ENCODE assay signal across 18 mouse cellular contexts in genomic region chr9:110314706-110315105, GRCm38 (mm10). TPM values are rescaled to one million over a fixed set of nuclear protein-coding genes. Genes with fewer than 3 reads are reported as not detected.
DNase-seq lines count a peak whose midpoint lies in the region; ATAC-seq and TF ChIP-seq lines count a peak whose summit lies in the region.
"Had no signal": no experiment of that assay in that cellular context is flagged by ENCODE, and none has a peak within 500 bp of the region (broad histone marks: within the 10 kb centered on the region; RNA-seq: fewer than 3 reads in every experiment).

No protein-coding gene starts in this region.

- H3K27me3 ChIP-seq in kidney, postnatal 0 days (ENCODE audit: insufficient read depth, low read length): no peaks in the 10 kb centered on the region
- no peaks in the 10 kb centered on the region for H3K27me3 ChIP-seq in intestine, embryonic 15.5 days (replicated peaks)
- H3K27me3 ChIP-seq: CH12.LX; forebrain, embryonic 12.5 days; limb, embryonic 12.5 days; midbrain, embryonic 12.5 days; neural tube, embryonic 15.5 days had no signal

- no peak overlapping the region for H3K4me2 ChIP-seq in kidney, postnatal 0 days (ENCODE audit: low read length)
- H3K4me2 ChIP-seq in intestine, embryonic 15.5 days (replicated peaks): no peak overlapping the region
- H3K4me2 ChIP-seq: forebrain, embryonic 12.5 days; limb, embryonic 12.5 days; midbrain, embryonic 12.5 days; neural tube, embryonic 15.5 days had no signal

- H3K4me1 ChIP-seq in kidney, postnatal 0 days (replicated peaks; ENCODE audit: insufficient read depth, low read length): no peaks in the 10 kb centered on the region
- H3K4me1 ChIP-seq in intestine, embryonic 15.5 days (replicated peaks): no peaks in the 10 kb centered on the region
- H3K4me1 ChIP-seq: forebrain, embryonic 12.5 days; limb, embryonic 12.5 days; midbrain, embryonic 12.5 days; neural tube, embryonic 15.5 days had no signal

- ATAC-seq in kidney, postnatal 0 days (replicated peaks; ENCODE audit: low FRiP score, low read depth): peak; percentile 31; the same call in 1 of the 2 replicates
- no peak for ATAC-seq in intestine, embryonic 15.5 days

- H3K4me3 ChIP-seq in kidney, postnatal 0 days (replicated peaks; ENCODE audit: low read depth, low read length): no peak overlapping the region
- H3K4me3 ChIP-seq in intestine, embryonic 15.5 days (replicated peaks): no peak overlapping the region
- H3K4me3 ChIP-seq: forebrain, embryonic 12.5 days; left cerebral cortex, adult 2 months; limb, embryonic 12.5 days; midbrain, embryonic 12.5 days; neural tube, embryonic 15.5 days had no signal

- 51% methylated on average over 5 of the region's 5 CpGs for WGBS in kidney, postnatal 0 days
- 74% methylated on average over 5 of the region's 5 CpGs for WGBS in intestine, embryonic 15.5 days

- no peak for TF ChIP-seq CTCF in kidney, postnatal 0 days (IDR thresholded peaks at IDR 0.05; ENCODE audit: low read depth)

- 0 out of 2 replicates have a peak, but pooled peaks cover 27% of the 10 kb centered on the region for H3K36me3 ChIP-seq in kidney, postnatal 0 days (ENCODE audit: insufficient read depth, low read length)
- peaks cover 29% of the 10 kb centered on the region for H3K36me3 ChIP-seq in intestine, embryonic 15.5 days

- DNase-seq in cerebellum, postnatal 10 days: peak; percentile 85
- no peak for DNase-seq in cerebellum, adult 11-12 months
- no peak for DNase-seq in kidney, postnatal 0 days (ENCODE audit: low spot score)
- no peak for DNase-seq in kidney, postnatal 25 days
- DNase-seq in lung, postnatal 10 days: peak; percentile 12
- DNase-seq in lung, adult 18-20 months: no peak
- DNase-seq in lung, postnatal 4 days: no peak
- DNase-seq: adrenal gland, postnatal 14 days; cerebellum, adult 2 months; kidney, postnatal 36 days; lung, postnatal 36 days had no signal

- no peaks in the 10 kb centered on the region for H3K9me3 ChIP-seq in kidney, postnatal 0 days (replicated peaks; ENCODE audit: low read length)
- H3K9me3 ChIP-seq in intestine, embryonic 15.5 days: no peaks in the 10 kb centered on the region
- H3K9me3 ChIP-seq: forebrain, embryonic 12.5 days; limb, embryonic 12.5 days; midbrain, embryonic 12.5 days; neural tube, embryonic 15.5 days had no signal

- no peak overlapping the region for H3K27ac ChIP-seq in kidney, postnatal 0 days
- no peak overlapping the region for H3K27ac ChIP-seq in intestine, embryonic 15.5 days
- H3K27ac ChIP-seq: forebrain, embryonic 12.5 days; left cerebral cortex, adult 2 months; limb, embryonic 12.5 days; midbrain, embryonic 12.5 days; neural tube, embryonic 15.5 days had no signal

- no peak overlapping the region for H3K9ac ChIP-seq in kidney, postnatal 0 days (ENCODE audit: low read depth, low read length)
- H3K9ac ChIP-seq in intestine, embryonic 15.5 days: no peak overlapping the region
- H3K9ac ChIP-seq: forebrain, embryonic 12.5 days; limb, embryonic 12.5 days; midbrain, embryonic 12.5 days; neural tube, embryonic 15.5 days had no signal

RNA-seq across cellular contexts. Expression of gene Elp6, which starts 9.7 kb away (rescaled TPM):
- polyA plus RNA-seq in kidney, postnatal 0 days (2015; fragmentation: Nextera tagmentation; extraction: Ambion mirVana): 15.7 and 17.8 TPM in 2 replicates
- 22.0 and 22.3 TPM in 2 replicates for polyA plus RNA-seq in intestine, embryonic 15.5 days (2015; fragmentation: Nextera tagmentation; extraction: Ambion mirVana)

RNA-seq across cellular contexts. Expression of gene Scap, which starts 18.4 kb away (rescaled TPM):
- polyA plus RNA-seq in kidney, postnatal 0 days (2015; fragmentation: Nextera tagmentation; extraction: Ambion mirVana): 32.1 and 33.4 TPM in 2 replicates
- polyA plus RNA-seq in intestine, embryonic 15.5 days (2015; fragmentation: Nextera tagmentation; extraction: Ambion mirVana): 29.7 and 31.4 TPM in 2 replicates

Comparison
In these comparisons a context has a peak if more than half of its experiments do, and no peak if none do; other contexts are left out.
1. DNase-seq: peak in cerebellum, postnatal 10 days (2 of 2) and lung, postnatal 10 days (single experiment); none in cerebellum, adult 11-12 months (single experiment), kidney, postnatal 0 days (single experiment), kidney, postnatal 25 days (0 of 2), lung, adult 18-20 months (0 of 2) and lung, postnatal 4 days (0 of 2).